ENCODE assay signal across 1 mouse cellular context in the genomic region with DNA sequence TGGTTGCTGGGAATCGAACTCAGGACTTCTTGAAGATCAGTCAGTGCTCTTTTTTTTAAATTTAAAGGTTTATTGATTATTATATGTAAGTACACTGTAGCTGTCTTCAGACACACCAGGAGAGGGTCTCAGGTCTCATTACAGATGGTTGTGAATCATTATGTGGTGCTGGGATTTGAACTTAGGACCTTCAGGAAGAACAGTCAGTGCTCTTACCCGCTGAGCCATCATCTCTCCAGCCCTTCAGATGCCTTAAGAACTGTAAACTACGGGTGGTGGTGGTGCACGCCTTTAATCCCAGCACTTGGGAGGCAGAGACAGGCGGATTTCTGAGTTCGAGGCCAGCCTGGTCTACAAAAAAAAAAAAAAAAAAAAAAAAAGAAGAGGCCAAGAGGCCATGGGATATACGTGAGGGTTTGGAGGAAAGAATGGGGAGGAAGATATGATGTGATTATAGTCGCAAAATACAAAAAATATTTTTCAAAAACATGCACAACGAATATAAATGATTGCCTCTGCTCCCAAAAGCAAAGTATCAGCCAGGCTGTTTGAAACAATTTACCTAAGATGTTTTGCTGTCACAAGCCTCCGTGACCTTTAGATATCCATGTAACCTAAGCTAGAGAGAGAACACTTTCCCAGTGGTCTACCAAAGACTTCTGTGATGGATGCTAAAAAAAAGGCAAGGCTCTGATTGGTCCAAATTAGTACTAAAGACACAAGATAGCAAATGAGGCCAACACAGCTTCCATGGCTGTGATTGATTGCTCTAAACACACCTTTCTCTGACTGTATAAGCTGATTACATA.
A peak's percentile ranks its signal among the peaks of the same experiment; 100 is the strongest.
TF ChIP-seq lines count a peak whose summit lies in the region.

No protein-coding gene starts in this region.

TF ChIP-seq in ES-E14, 5 proteins besides CTCF, POLR2A, EP300 and RAD21:
- TF ChIP-seq ZNF384 (IDR thresholded peaks at IDR 0.05; ENCODE audit: low read depth, low read length) (peak; percentile 80), CHD2 (IDR thresholded peaks at IDR 0.05; ENCODE audit: low read depth, low read length) (no peak)
